Mouse (Mus musculus) ES-E14 (cell line): ENCODE results near the gene Fam213b.

Experiments
- ZC3H11A ChIP-seq: IDR thresholded peaks from 2 replicates; pipeline ENCODE4 v1.6.1; 2012; ENCODE audit warnings: low read depth, mild to moderate bottlenecking, inconsistent platforms, low read length, borderline replicate concordance
- ZNF384 ChIP-seq: IDR thresholded peaks from 2 replicates; pipeline ENCODE4 v1.6.1; 2012; ENCODE audit warnings: low read depth, low read length, inconsistent platforms

DNA sequence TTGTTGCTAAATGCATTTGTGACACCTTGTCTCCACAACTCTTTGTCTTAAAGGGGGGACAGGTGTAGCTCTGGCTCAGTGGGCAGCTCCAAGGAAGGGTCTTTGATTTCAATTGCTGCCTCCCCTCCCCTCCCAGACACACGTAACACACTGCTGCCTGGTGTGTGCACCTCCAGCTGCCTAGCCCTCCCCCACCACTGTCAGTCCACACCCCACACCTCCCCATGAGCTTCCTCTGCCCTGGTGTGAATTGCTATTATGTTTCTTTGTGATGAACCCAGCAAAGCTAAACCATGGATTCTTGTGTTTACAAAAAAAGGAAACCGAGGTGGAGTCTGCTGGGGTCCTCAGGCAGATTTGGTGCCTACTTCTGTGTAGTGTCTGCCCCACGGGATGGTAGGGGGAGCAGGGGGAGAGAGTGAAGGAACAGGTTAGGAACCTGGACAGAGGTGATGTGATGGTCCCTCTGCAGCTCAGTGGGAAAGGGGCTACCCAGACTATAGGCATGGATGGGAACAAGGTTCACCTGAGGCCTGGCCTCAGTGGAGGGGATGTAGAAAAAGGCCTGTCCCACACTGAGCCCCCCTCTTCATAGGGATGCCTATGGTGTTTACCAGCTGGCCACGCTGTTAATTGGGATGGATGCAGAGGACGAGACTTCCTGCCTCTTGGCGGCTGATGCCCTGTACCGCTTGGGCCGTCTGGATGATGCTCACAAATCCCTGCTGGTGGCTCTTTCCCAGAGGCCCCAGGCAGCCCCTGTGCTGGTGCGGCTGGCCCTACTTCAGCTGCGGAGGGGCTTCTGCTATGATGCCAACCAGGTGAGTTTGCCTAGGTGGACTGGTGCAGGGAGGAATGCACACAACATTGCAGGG, 41.3 kb downstream of the Fam213b start:
- no peak for TF ChIP-seq ZNF384
- no peak for TF ChIP-seq ZC3H11A
